Mouse (Mus musculus): Measurements from ENCODE around the gene Dbnl.

DNA sequence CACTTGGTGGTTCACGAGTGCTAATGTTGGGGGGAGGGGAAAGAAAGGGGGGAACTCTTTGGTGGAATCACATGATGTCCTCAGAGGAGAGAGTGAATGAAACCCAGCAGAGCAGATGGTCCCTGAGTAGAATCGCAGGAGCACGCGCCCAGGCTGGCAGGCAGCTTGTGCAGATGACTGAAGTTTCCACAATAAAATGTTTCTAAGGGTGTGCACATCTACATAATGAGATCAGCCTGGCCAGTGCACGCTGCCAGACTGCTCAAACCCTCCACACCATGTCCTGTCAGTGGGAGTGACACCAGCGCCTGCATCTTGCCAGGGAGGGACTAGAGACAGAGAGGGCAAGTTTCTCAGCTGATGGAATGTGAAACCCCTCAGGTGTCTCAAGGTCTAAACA is 60.5 kb downstream of the Dbnl start:
- TF ChIP-seq CTCF (IDR thresholded peaks at IDR 0.05; ENCODE audit: borderline replicate concordance, insufficient read depth, low read depth, low read length): no peak
- TF ChIP-seq POLR2A (IDR thresholded peaks at IDR 0.05; ENCODE audit: borderline replicate concordance, insufficient read depth, low read length): no peak

Data from cerebellum, adult 2 months (tissue).